Mouse (Mus musculus) mature B cell (primary cell): Measurements from ENCODE around the gene Cops7a.

ENCODE experiments used
- in situ Hi-C: fragments of 300-500 bp; cut with MboI; formaldehyde crosslinking; loops from 2 replicates; pipeline ENCODE4 v1.14.3; 2019

Cops7a gene

GRCm38 (mm10) chr6:124965088-124965719 is at the start of gene Cops7a:
Gene Cops7a, minus strand, starts transcription at chr6:124965538.
- in situ Hi-C loops: no loop called here

DNA sequence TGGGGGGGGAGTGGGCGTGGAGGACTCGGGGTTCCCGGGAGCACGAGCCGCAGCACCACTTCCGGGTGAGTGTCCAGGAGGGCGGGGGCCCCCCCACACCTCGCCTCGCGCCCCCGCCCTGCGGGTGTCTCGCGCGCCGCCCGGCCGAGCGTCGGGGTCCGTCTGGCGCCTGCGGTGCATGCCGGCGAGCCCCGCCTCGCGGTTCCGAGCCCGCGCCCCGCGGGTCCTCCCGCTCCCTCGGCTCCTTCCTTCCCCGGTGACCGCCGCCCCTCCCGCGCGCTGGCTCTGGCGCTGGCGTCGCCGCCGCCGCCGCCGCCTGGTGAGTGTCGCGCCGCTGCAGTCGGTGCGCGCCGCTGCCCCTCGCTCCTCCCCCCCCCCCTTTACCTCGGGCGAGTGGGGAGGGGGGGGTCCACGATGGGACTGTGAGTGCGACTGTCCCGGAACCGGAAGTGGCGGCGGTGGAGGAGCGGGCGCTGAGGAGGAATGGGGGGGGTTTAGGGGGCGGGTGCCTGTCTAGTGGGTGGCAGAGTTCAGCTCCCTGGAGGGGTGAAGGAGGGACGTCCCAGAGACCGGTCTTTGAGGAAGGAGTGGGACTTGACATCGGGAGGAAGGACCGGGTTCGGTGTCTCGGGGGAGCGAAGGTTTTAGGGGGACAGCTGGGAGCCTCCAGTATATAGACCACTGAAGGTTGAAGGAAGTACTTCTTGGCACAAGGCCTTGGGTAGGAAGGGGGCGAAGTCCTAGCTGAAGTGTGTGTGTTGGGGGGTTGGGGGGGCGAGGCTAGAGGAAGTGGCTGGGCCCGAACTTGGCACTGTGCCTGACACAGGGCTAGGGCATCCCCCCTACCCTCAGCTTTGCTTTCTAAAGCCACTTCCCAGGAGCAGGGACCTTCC is 44.1 kb upstream of the Cops7a start:
- in situ Hi-C loops: no loop called here

DNA sequence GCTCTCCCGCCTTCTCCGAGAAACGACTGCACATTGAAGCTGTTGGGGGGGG is 43.6 kb upstream of the Cops7a start, which contains the start of gene Zfp384:
TSS of gene Zfp384 (plus strand) at position 17 of the 52 bp plus-strand sequence.
- in situ Hi-C loops: no loop called here

DNA sequence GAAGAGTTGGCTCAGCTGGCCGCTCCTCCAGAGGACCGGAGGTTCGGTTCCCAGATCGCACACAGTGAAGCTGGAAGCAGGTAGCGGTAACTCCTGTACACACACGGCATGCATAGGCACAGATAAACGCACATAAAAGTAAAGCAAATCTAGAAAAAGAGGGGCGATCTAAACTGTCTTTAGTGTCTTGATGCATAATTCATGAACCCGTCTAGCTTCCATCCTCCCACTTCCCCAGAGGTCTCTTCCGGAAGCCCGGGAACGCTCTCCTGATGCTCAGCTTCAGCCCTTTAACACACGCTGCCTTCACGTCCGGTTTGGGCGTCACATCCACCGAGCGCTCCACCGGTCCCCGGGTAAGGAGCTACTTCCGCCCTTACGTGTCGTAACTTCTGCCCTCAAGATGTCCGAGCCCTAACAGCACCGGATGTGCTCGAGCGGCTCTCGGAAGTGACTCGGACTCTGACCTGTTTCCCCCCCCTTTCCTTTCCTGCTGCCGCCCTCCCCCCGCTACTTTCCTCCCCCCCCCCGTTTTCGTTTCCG is 43.3 kb upstream of the Cops7a start:
- in situ Hi-C loops: no loop called here

DNA sequence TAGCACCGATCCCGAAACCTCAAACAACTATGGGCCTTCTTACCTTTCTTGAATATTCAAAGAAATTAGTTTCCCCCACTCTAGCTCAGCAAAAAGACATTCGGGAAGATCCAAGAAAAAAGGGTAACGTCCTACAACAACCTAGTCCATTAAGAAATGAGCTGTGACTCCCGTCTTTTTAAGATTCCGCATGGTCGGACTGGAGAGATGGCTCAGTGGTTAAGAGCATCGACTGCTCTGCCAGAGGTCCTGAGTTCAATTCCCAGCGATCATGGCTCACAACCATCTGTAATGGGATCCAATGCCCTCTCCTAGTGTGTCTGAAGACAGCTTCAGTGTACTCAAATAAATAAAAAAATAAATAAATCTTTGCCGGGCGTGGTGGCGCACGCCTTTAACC is 42.7 kb upstream of the Cops7a start:
- in situ Hi-C loops: no loop called here

DNA sequence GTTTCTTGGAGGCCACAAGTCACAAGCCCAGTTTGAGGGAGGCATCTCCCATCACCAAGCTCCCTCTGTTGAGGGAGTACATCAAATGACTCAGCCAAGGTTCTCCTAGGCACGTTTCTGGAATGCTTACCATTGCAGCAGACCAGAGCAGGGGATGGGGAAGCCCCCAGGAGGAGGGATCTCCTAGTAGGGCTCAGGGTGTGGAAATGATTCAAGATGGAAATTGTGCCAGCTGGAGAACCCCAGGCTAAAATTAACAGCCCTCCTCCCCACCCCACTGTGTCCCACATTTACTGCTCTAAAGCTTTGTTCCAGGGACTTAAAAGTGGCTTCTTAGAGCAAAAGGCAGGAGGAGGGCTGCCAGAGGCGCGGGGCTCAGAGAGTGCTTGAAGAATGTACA is 39.7 kb upstream of the Cops7a start:
- in situ Hi-C loops: no loop called here

- in situ Hi-C loops: no loop called here
Observed at GRCm38 (mm10) chr6:125003706-125004105, 38.4 kb upstream of the Cops7a start.

- in situ Hi-C loops: no loop called here
Observed at GRCm38 (mm10) chr6:124999546-124999945, 34.2 kb upstream of the Cops7a start.

DNA sequence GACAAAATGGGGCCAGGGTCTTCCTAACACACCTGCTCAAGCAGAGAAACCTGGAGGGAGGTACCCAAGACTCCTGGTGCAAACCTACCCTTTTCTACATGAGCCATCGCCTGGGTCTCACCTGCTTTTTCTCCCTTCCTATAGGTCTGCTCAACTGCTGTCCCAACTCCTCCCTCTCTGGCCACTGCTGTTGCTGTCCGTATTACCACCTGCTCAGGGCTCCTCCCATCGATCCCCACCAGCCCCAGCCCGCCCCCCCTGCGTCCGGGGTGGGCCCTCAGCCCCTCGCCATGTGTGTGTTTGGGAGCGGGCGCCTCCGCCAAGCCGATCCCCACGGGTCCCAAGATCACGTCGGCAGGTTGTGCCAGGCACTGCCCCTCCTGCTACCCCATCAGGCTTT is 33.8 kb upstream of the Cops7a start:
- in situ Hi-C loops: no loop called here

DNA sequence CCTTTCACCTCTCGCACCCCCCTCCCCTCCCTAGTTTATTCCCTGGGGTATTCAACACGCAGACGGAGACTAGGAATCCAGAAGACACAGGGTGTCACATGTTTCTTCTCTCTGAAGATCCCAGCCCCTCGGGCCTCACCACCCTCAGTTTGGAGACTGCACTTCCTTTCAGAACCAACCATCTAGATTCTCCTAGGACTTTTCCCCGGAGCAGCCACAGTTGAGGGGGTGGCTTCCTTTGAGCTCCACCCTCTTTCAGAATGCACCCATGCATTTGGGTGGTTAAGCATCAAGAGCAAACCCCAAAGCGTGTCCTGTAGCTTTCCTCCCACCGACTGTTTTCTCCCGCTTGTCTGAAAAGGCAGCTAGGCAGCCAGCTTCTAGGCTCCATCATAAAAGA is 32.7 kb upstream of the Cops7a start:
- in situ Hi-C loops: no loop called here

GRCm38 (mm10) chr6:124996551-124997501 is 31.5 kb upstream of the Cops7a start, which contains the start of gene Pianp:
Gene Pianp, plus strand, starts transcription at chr6:124996694.
- in situ Hi-C loops: no loop called here

DNA sequence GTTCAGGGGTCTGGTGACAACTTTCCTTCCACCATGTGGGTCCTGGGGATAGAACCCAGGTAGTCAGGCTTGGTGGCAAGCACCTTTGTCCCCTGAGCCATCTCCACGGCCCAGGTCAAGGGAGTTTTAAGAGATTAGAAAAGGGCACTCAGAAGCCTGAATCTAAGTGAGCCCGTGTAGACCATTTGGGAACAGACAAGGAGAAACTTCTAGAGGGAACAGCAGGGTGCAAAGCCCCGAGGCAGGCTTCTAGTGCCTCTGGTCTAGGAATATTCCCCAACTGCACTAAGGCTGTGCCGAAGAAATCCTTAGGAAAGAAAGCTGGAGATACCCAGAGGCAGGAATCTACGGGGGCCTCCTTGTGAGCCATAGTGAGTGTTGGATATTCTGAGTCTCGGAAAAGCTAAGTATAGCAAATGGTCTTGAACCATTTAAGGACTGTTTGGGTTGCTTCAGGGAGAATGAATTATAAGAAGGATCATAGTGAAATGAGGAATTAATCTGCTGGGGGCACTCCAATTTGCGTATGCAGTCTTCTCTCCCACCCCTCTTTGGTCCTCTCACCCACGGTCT is 30.6 kb upstream of the Cops7a start:
- in situ Hi-C loops: no loop called here

GRCm38 (mm10) chr6:124995246-124995645 is 29.9 kb upstream of the Cops7a start:
- in situ Hi-C loops: no loop called here

DNA sequence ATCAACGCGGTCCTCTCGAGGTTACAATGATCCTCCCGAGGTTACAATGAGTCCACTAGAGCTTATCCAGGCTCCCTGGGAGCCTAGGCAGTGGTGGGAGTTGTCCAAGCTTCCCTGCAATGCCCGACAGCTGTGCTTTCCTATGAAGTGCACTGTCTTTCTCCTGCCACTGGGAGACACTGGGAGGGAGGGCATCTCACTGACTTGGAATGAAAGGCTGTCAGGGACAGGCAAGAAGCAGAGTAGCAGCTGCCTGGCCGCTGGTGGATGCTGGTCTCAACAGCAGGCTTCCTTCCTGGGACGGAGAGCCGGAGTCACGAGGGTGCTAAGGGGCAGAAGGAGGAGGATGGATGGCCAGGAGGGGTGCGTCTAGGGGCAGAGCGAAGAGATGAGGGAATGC is 28.5 kb upstream of the Cops7a start:
- in situ Hi-C loops: no loop called here

GRCm38 (mm10) chr6:124993365-124993764 is 28.0 kb upstream of the Cops7a start:
- in situ Hi-C loops: no loop called here

GRCm38 (mm10) chr6:124992241-124992640 is 26.9 kb upstream of the Cops7a start:
- in situ Hi-C loops: no loop called here

DNA sequence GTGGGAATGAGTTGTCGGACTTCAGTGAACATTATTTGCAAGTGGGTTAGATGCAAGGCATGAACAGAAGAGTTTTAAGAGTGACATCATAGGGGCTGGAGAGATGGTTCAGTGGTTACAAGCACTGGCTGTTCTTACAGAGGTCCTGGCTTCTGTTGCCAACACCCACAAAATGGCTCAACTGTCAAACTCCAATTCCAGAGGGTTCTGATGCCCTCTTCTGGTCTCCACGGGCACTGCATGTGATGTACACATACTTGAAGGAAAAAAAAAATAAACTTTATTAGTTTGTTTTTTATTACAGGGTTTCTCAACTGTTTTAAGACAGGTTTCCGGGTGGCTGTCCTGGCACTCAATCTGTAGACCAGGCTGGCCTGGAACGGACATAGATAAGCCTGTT is 2.4 kb upstream of the Cops7a start:
- in situ Hi-C loops: no loop called here

- in situ Hi-C loops: no loop called here
Observed at GRCm38 (mm10) chr6:124966466-124967118, 1.3 kb upstream of the Cops7a start.

DNA sequence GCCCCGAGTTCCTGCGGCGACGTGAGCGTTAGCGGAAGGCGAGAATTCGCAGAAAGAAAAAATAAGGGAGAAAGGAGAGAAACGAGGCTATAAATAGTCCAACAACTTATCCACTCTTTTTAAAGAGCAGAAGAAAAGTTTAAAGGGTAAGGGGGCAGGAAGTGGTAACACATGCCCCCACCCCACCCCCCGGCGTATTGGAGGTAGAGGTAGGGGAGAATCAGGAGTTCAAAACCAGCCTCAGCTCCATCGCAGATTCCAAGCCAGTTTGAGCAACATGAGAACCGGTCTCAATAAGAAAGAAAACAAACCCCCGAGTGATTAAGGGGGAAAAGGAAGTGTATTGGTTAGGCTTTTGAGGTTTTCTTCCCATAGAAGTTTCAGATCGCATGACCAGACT is 409 bp upstream of the Cops7a start:
- in situ Hi-C loops: no loop called here

DNA sequence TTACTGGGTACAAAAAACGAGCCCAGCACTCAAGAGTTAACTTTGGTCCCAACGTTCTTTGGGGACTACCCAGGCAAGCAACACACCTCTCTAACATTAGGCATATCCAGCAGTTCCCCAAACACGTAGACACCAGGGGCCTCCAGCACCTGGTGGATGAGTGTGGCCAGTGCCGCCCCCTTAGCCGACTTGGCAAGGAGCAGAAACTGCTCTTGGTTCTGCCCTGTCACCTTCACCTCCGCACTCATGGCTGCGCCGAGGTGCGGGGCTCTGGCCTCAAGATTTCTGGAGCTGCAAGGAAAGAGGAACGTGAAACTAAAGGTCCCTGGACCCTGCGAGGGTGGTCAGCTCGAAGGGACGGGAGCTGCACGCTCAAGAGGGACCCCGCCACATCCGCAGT is 700 bp downstream of the Cops7a start:
- in situ Hi-C loops: no loop called here

DNA sequence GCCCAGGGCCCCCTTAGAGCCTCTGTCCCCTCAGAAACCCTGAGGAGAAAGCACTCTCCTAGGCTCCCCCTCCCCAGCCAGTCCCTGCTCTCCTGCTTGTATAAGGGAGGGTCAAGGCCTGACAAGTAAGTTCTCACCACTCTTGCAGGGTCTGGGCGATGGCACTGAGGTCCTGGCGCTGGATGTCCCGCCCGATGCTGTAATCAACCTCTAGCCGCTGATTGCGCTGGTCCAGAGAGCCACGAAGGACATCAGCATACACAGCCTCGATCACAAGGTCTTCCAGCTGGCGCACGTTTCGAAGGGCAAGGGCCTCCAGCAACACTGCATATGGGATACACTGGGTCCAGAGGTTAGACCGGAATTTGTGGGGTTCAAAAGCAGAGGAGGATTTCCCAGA is 4.3 kb downstream of the Cops7a start:
- in situ Hi-C loops: no loop called here

- in situ Hi-C loops: no loop called here
Observed at GRCm38 (mm10) chr6:124959960-124960359, 5.4 kb downstream of the Cops7a start.
